Mouse (Mus musculus) kidney, adult 2 months (tissue): ENCODE data around the gene 1810043G02Rik.

ENCODE experiments used
- CTCF ChIP-seq: fragments of 200-500 bp; conservative IDR thresholded peaks from 2 replicates; pipeline ENCODE4 v1.5.1; 2011; ENCODE audit warnings: low read depth, mild to moderate bottlenecking, control low read depth, low read length, moderate library complexity, mixed read lengths; ENCODE audit not compliant: insufficient read depth, insufficient read length
- POLR2A ChIP-seq: fragments of 200-500 bp; IDR thresholded peaks from one replicate; pipeline ENCODE4 v1.6.1; 2011; ENCODE audit warnings: low read depth, low read length, control low read depth

GRCm38 (mm10) chr10:78010335-78010734, 32.0 kb downstream of the 1810043G02Rik start:
- no peak for TF ChIP-seq POLR2A
- TF ChIP-seq CTCF: no peak
